Mouse (Mus musculus) lung, postnatal 25 days (tissue): ENCODE measurements around the gene Mt3.
"Not testable (repeated sequence)": the region's sequence is repeated elsewhere in the genome, so short reads cannot be mapped to it uniquely, and the experiment has no call there.

Experiments used
- DNase-seq: peaks from one replicate; pipeline ENCODE4 v3.0.0; 2022; ENCODE audit warnings: low spot score

The Mt3 gene

GRCm38 (mm10) chr8:94152513-94153300 is at the start of gene Mt3:
TSS of gene Mt3 (plus strand) at chr8:94152607.
- no peak for DNase-seq

GRCm38 (mm10) chr8:94104146-94104545 is 48.3 kb upstream of the Mt3 start:
- DNase-seq: peak; percentile 5

GRCm38 (mm10) chr8:94107871-94108270 is 44.5 kb upstream of the Mt3 start:
- DNase-seq: peak; percentile 21

- no peak for DNase-seq
These were observed 43.0 kb upstream of the Mt3 start for GRCm38 (mm10) chr8:94109396-94109795.

GRCm38 (mm10) chr8:94109835-94110234 is 42.6 kb upstream of the Mt3 start:
- no peak for DNase-seq

GRCm38 (mm10) chr8:94110526-94111177 is 41.8 kb upstream of the Mt3 start:
- DNase-seq: no peak

GRCm38 (mm10) chr8:94113435-94113834 is 39.0 kb upstream of the Mt3 start:
- DNase-seq: no peak

GRCm38 (mm10) chr8:94113972-94114371 is 38.4 kb upstream of the Mt3 start:
- no peak for DNase-seq

GRCm38 (mm10) chr8:94118776-94119430 is 33.5 kb upstream of the Mt3 start:
- no peak for DNase-seq

- no peak for DNase-seq
These were observed 30.8 kb upstream of the Mt3 start for GRCm38 (mm10) chr8:94121625-94122024.

GRCm38 (mm10) chr8:94122711-94123468 is 29.5 kb upstream of the Mt3 start:
- DNase-seq: no peak

GRCm38 (mm10) chr8:94127711-94128110 is 24.7 kb upstream of the Mt3 start:
- DNase-seq: no peak

GRCm38 (mm10) chr8:94129133-94129789 is 23.1 kb upstream of the Mt3 start:
- DNase-seq: no peak

GRCm38 (mm10) chr8:94130126-94130525 is 22.3 kb upstream of the Mt3 start:
- DNase-seq: no peak

- no peak for DNase-seq
These were observed 20.3 kb upstream of the Mt3 start for GRCm38 (mm10) chr8:94132096-94132495.

GRCm38 (mm10) chr8:94134601-94135000 is 17.8 kb upstream of the Mt3 start:
- DNase-seq: not testable (repeated sequence)

GRCm38 (mm10) chr8:94135556-94135955 is 16.9 kb upstream of the Mt3 start:
- DNase-seq: no peak

- no peak for DNase-seq
These were observed 16.2 kb upstream of the Mt3 start for GRCm38 (mm10) chr8:94136192-94136591.

- DNase-seq: no peak
These were observed 15.5 kb upstream of the Mt3 start, which contains the start of gene Mt4 for GRCm38 (mm10) chr8:94136933-94137332. TSS of gene Mt4 (plus strand) at chr8:94137197.

- no peak for DNase-seq
These were observed 12.1 kb upstream of the Mt3 start for GRCm38 (mm10) chr8:94140266-94140795.

GRCm38 (mm10) chr8:94148236-94148635 is 4.2 kb upstream of the Mt3 start:
- no peak for DNase-seq
